Mouse (Mus musculus): ENCODE measurements around the gene Lbx2. TPM values are rescaled to one million over a fixed set of nuclear protein-coding genes. Genes with fewer than 3 reads are reported as not detected.

Lbx2 gene
- polyA plus RNA-seq, 1 experiment, result 0.07 TPM

DNA sequence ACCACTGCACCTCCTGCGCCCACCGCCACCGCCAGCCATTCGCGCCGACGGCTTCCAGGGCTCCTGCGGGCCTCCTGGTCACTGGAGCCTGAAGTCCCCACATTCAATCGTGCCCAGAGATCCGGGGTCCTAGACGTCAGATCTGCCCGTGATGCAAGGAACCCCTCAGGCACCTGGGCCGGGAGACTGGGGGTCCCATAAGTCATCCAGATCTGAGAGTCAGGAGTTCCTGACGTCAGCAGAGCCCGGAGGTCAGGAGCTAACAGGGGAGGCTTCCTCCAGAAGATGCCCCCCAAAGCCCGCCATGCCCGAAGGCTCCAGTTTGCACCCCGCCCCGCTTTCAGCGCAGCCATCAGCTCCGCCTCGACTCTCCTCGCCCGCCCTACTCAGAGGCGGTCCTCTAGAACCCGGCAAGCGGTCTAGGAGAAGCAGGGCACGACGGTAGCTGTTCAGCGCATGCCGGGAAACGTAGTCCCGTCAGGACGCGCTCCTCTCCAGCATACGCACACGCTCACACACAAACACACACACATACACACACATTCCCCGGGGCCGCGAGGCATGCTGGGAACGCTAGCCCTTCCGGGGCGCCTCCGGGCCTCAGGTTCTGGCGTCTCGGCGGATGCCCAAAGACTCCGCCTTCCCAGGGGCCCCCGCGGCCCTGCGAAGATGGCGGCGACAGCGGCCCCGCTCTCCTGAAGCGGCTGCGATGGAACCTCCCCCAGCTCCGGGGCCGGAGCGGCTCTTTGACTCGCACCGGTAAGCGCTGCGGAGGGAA, 31.9 kb upstream of the Lbx2 start, which contains the start of gene Aup1:
Gene Aup1 (plus strand): TSS at position 448 of the 778 bp plus-strand sequence.
- Histone ChIP-seq H3K79me2 (ENCODE audit: control insufficient read depth, insufficient read depth) (peaks cover 43% of the 10 kb centered on the region), H3K27me3 (ENCODE audit: control insufficient read depth, insufficient read depth, insufficient read length) (no peaks in the 10 kb centered on the region), H3K4me2 (ENCODE audit: low read depth) (peak within 1 kb of the TSS; percentile 94), H3K4me3 (peak within 1 kb of the TSS; percentile 100), H3K36me3 (ENCODE audit: control insufficient read depth, insufficient read depth) (peaks cover 21% of the 10 kb centered on the region), H3ac (ENCODE audit: control insufficient read depth, insufficient read length) (peak within 1 kb of the TSS; percentile 78)
- no peak for TF ChIP-seq MAX (IDR thresholded peaks at IDR 0.05; ENCODE audit: low read depth)
- TF ChIP-seq REST (IDR thresholded peaks at IDR 0.05; ENCODE audit: insufficient read depth, insufficient read length), result peak; percentile 39
- TF ChIP-seq POLR2A (IDR thresholded peaks at IDR 0.05; ENCODE audit: insufficient read length, low read depth), result peak; percentile 62
- peak; percentile 82 for TF ChIP-seq SRF (IDR thresholded peaks at IDR 0.05; ENCODE audit: control insufficient read depth, insufficient read length, low read depth)
- no peak for TF ChIP-seq TCF3 (IDR thresholded peaks at IDR 0.05; ENCODE audit: insufficient read length, low read depth)
- TF ChIP-seq CEBPB (IDR thresholded peaks at IDR 0.05; ENCODE audit: insufficient read depth, poor library complexity, severe bottlenecking), result no peak
- peak; percentile 53 for TF ChIP-seq E2F4 (IDR thresholded peaks at IDR 0.05; ENCODE audit: insufficient read depth)
- no peak for TF ChIP-seq TCF12 (IDR thresholded peaks at IDR 0.05; ENCODE audit: insufficient read depth, poor library complexity, severe bottlenecking)
- peak in 2 of 3 experiments; percentile 59 to 77 for TF ChIP-seq MYOG (IDR thresholded peaks at IDR 0.05; ENCODE audit: control insufficient read depth in 1 of 3, insufficient read depth in 1 of 3, insufficient read length in 2 of 3, low read depth in 2 of 3)
- peak in 2 of 3 experiments; percentile 66 to 68 for TF ChIP-seq MYOD1 (IDR thresholded peaks at IDR 0.05; ENCODE audit: control insufficient read depth in 1 of 3, insufficient read length in 2 of 3, low read depth in 2 of 3)
- TF ChIP-seq POLR2AphosphoS2 (IDR thresholded peaks at IDR 0.05; ENCODE audit: insufficient read length, low read depth), result peak; percentile 51
- TF ChIP-seq USF1 (IDR thresholded peaks at IDR 0.05; ENCODE audit: low read depth), result no peak

DNA sequence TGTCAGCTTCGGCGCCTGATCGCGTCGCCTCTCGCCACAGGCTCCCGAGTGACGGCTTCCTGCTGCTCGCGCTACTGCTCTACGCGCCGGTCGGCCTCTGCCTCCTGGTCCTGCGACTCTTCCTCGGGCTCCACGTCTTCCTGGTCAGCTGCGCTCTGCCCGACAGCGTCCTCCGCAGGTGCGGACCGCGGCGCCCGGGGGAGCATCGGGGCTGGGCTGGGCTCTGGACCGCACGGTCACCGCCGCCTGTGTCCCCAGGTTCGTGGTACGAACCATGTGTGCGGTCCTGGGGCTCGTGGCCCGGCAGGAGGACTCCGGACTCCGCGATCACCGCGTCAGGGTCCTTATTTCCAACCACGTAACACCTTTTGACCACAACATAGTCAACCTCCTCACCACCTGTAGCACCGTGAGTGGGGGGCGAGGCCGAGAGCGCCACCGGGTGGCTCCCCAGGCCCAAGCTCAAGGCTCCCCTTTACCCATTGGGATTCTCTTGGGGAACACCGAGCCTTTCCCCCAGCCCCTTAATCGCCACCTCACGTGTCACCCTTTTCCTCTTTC, 31.2 kb upstream of the Lbx2 start, which contains the start of gene Htra2:
Gene Htra2 (minus strand): TSS at position 403 of the 561 bp plus-strand sequence.
- Histone ChIP-seq H3ac (ENCODE audit: control insufficient read depth, insufficient read length) (peak within 1 kb of the TSS; percentile 78), H3K36me3 (ENCODE audit: control insufficient read depth, insufficient read depth) (peaks cover 21% of the 10 kb centered on the region), H3K4me2 (ENCODE audit: low read depth) (peak within 1 kb of the TSS; percentile 94), H3K4me3 (peak within 1 kb of the TSS; percentile 100), H3K27me3 (ENCODE audit: control insufficient read depth, insufficient read depth, insufficient read length) (no peaks in the 10 kb centered on the region), H3K79me2 (ENCODE audit: control insufficient read depth, insufficient read depth) (peaks cover 43% of the 10 kb centered on the region)
- TF ChIP-seq MAX (IDR thresholded peaks at IDR 0.05; ENCODE audit: low read depth), result no peak
- no peak for TF ChIP-seq E2F4 (IDR thresholded peaks at IDR 0.05; ENCODE audit: insufficient read depth)
- TF ChIP-seq REST (IDR thresholded peaks at IDR 0.05; ENCODE audit: insufficient read depth, insufficient read length), result no peak
- no peak for TF ChIP-seq TCF3 (IDR thresholded peaks at IDR 0.05; ENCODE audit: insufficient read length, low read depth)
- no peak for TF ChIP-seq USF1 (IDR thresholded peaks at IDR 0.05; ENCODE audit: low read depth)
- TF ChIP-seq POLR2A (IDR thresholded peaks at IDR 0.05; ENCODE audit: insufficient read length, low read depth), result no peak
- TF ChIP-seq CEBPB (IDR thresholded peaks at IDR 0.05; ENCODE audit: insufficient read depth, poor library complexity, severe bottlenecking), result no peak
- TF ChIP-seq POLR2AphosphoS2 (IDR thresholded peaks at IDR 0.05; ENCODE audit: insufficient read length, low read depth), result no peak
- TF ChIP-seq TCF12 (IDR thresholded peaks at IDR 0.05; ENCODE audit: insufficient read depth, poor library complexity, severe bottlenecking), result no peak
- TF ChIP-seq MYOD1 (IDR thresholded peaks at IDR 0.05; ENCODE audit: control insufficient read depth in 1 of 3, insufficient read length in 2 of 3, low read depth in 2 of 3), result no peak
- no peak for TF ChIP-seq SRF (IDR thresholded peaks at IDR 0.05; ENCODE audit: control insufficient read depth, insufficient read length, low read depth)
- TF ChIP-seq MYOG (IDR thresholded peaks at IDR 0.05; ENCODE audit: control insufficient read depth in 1 of 3, insufficient read depth in 1 of 3, insufficient read length in 2 of 3, low read depth in 2 of 3), result no peak

DNA sequence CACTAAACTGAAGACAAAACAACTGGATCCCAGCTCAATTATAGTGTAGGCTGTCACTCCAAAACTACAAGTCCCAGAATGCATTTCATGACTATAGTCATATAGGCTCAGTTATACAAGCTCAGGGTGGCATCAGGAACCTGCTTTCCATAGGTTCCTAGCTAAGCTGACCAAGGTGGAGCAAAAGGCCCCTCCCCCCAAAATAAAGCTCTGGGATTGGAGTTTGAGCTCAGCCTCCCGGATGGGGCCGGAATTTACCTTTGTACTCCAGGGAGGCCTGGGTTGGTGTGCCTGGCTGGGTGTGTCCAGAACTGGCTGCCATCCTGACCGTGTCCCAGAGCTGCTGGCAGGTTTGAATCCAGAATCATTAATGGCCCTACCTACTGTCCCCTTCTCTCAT, 28.4 kb upstream of the Lbx2 start, which contains the start of gene Dqx1:
Gene Dqx1 (plus strand): TSS at position 55 of the 400 bp plus-strand sequence.
- TF ChIP-seq CEBPB (IDR thresholded peaks at IDR 0.05; ENCODE audit: insufficient read depth, poor library complexity, severe bottlenecking) (no peak), E2F4 (IDR thresholded peaks at IDR 0.05; ENCODE audit: insufficient read depth) (no peak), USF1 (IDR thresholded peaks at IDR 0.05; ENCODE audit: low read depth) (no peak), POLR2AphosphoS2 (IDR thresholded peaks at IDR 0.05; ENCODE audit: insufficient read length, low read depth) (no peak), SRF (IDR thresholded peaks at IDR 0.05; ENCODE audit: control insufficient read depth, insufficient read length, low read depth) (no peak), REST (IDR thresholded peaks at IDR 0.05; ENCODE audit: insufficient read depth, insufficient read length) (no peak), TCF12 (IDR thresholded peaks at IDR 0.05; ENCODE audit: insufficient read depth, poor library complexity, severe bottlenecking) (no peak), MAX (IDR thresholded peaks at IDR 0.05; ENCODE audit: low read depth) (no peak), MYOD1 (IDR thresholded peaks at IDR 0.05; ENCODE audit: control insufficient read depth in 1 of 3, insufficient read length in 2 of 3, low read depth in 2 of 3) (no peak), POLR2A (IDR thresholded peaks at IDR 0.05; ENCODE audit: insufficient read length, low read depth) (no peak), MYOG (IDR thresholded peaks at IDR 0.05; ENCODE audit: control insufficient read depth in 1 of 3, insufficient read depth in 1 of 3, insufficient read length in 2 of 3, low read depth in 2 of 3) (no peak), TCF3 (IDR thresholded peaks at IDR 0.05; ENCODE audit: insufficient read length, low read depth) (no peak)
- Histone ChIP-seq H3K27me3 (ENCODE audit: control insufficient read depth, insufficient read depth, insufficient read length) (peaks cover 4% of the 10 kb centered on the region), H3K36me3 (ENCODE audit: control insufficient read depth, insufficient read depth) (peaks cover 13% of the 10 kb centered on the region), H3ac (ENCODE audit: control insufficient read depth, insufficient read length) (no peak within 1 kb of the TSS), H3K4me2 (ENCODE audit: low read depth) (no peak within 1 kb of the TSS), H3K4me3 (no peak within 1 kb of the TSS), H3K79me2 (ENCODE audit: control insufficient read depth, insufficient read depth) (peaks cover 32% of the 10 kb centered on the region)

DNA sequence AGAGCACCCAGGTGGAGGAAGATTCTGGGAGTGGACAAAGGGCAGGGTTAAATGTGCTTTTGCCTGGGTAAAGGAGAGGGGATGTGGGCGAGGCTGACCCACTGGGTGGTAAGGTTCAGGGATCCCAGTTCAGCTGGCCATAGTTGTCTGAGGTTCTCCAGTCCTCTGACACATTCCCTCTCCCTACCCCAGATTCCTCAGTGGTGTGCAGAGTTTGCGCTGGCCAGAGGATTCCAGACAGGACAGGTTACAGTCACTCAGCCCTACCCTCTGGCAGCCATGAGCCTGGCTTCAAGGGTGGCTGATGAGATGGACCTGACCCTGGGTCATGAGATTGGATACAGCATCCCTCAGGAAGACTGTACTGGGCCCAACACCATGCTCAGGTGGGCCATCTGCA, 27.4 kb upstream of the Lbx2 start:
- Histone ChIP-seq H3K4me2 (ENCODE audit: low read depth) (no peak overlapping the region), H3K4me3 (no peak overlapping the region), H3K79me2 (ENCODE audit: control insufficient read depth, insufficient read depth) (peaks cover 23% of the 10 kb centered on the region), H3ac (ENCODE audit: control insufficient read depth, insufficient read length) (no peak overlapping the region), H3K27me3 (ENCODE audit: control insufficient read depth, insufficient read depth, insufficient read length) (peaks cover 13% of the 10 kb centered on the region), H3K36me3 (ENCODE audit: control insufficient read depth, insufficient read depth) (peaks cover 13% of the 10 kb centered on the region)
- TF ChIP-seq POLR2A (IDR thresholded peaks at IDR 0.05; ENCODE audit: insufficient read length, low read depth) (peak; percentile 22), TCF12 (IDR thresholded peaks at IDR 0.05; ENCODE audit: insufficient read depth, poor library complexity, severe bottlenecking) (no peak), E2F4 (IDR thresholded peaks at IDR 0.05; ENCODE audit: insufficient read depth) (no peak), MYOD1 (IDR thresholded peaks at IDR 0.05; ENCODE audit: control insufficient read depth in 1 of 3, insufficient read length in 2 of 3, low read depth in 2 of 3) (no peak), MAX (IDR thresholded peaks at IDR 0.05; ENCODE audit: low read depth) (no peak), SRF (IDR thresholded peaks at IDR 0.05; ENCODE audit: control insufficient read depth, insufficient read length, low read depth) (no peak), TCF3 (IDR thresholded peaks at IDR 0.05; ENCODE audit: insufficient read length, low read depth) (no peak), POLR2AphosphoS2 (IDR thresholded peaks at IDR 0.05; ENCODE audit: insufficient read length, low read depth) (peak; percentile 56), REST (IDR thresholded peaks at IDR 0.05; ENCODE audit: insufficient read depth, insufficient read length) (no peak), CEBPB (IDR thresholded peaks at IDR 0.05; ENCODE audit: insufficient read depth, poor library complexity, severe bottlenecking) (no peak), MYOG (IDR thresholded peaks at IDR 0.05; ENCODE audit: control insufficient read depth in 1 of 3, insufficient read depth in 1 of 3, insufficient read length in 2 of 3, low read depth in 2 of 3) (no peak), USF1 (IDR thresholded peaks at IDR 0.05; ENCODE audit: low read depth) (no peak)
